Mouse (Mus musculus) heart, embryonic 16.5 days (tissue): ENCODE data around the gene Rhoj. TPM values are rescaled to one million over a fixed set of nuclear protein-coding genes. Genes with fewer than 3 reads are reported as not detected.

Experiments
- ATAC-seq: fragments of 200-750 bp; cut with Nextera tagmentation; replicated peaks from 2 replicates; pipeline ENCODE4 v1.8.0; 2017; ENCODE audit warnings: moderate number of reproducible peaks; ENCODE audit not compliant: insufficient read depth, low FRiP score; ENCODE audit errors: extremely low read depth
- H3K27ac ChIP-seq: fragments of 300-500 bp; sonication (generic); 2 replicates; pipeline ENCODE4 v1.5.1; 2014; ENCODE audit warnings: mild to moderate bottlenecking, low read length, control low read depth, moderate library complexity
- H3K27me3 ChIP-seq: fragments of 300-500 bp; sonication (generic); 2 replicates; pipeline ENCODE4 v1.6.1; 2014; ENCODE audit warnings: low read length, mixed read lengths; ENCODE audit not compliant: control insufficient read depth, insufficient read depth
- H3K36me3 ChIP-seq: fragments of 300-500 bp; sonication (generic); 2 replicates; pipeline ENCODE4 v1.6.1; 2014; ENCODE audit not compliant: control insufficient read depth, insufficient read depth
- H3K4me1 ChIP-seq: fragments of 300-500 bp; sonication (generic); 2 replicates; pipeline ENCODE4 v1.6.1; 2014; ENCODE audit warnings: low read length, mixed read lengths; ENCODE audit not compliant: control insufficient read depth, insufficient read depth
- H3K4me2 ChIP-seq: fragments of 300-500 bp; sonication (generic); 2 replicates; pipeline ENCODE4 v1.6.1; 2014; ENCODE audit warnings: low read depth, mild to moderate bottlenecking, control low read depth, low read length
- H3K4me3 ChIP-seq: fragments of 300-500 bp; sonication (generic); 2 replicates; pipeline ENCODE4 v1.5.1; 2014; ENCODE audit warnings: mild to moderate bottlenecking, control low read depth, low read length
- H3K9ac ChIP-seq: fragments of 300-500 bp; sonication (generic); 2 replicates; pipeline ENCODE4 v1.6.1; 2014; ENCODE audit warnings: low read length, control low read depth
- H3K9me3 ChIP-seq: fragments of 300-500 bp; sonication (generic); replicated peaks from 2 replicates; pipeline ENCODE4 v1.6.1; 2016; ENCODE audit warnings: low read length; ENCODE audit not compliant: control insufficient read depth
- WGBS: fragments of 180-500 bp; shearing (Covaris S2); extraction: QIAGEN DNeasy Blood & Tissue Kit; methylation state at CpG from one replicate; pipeline ENCODE4 v1.1.7; 2014; 5-methylcytosine and 5-hydroxymethylcytosine counted together
- polyA plus RNA-seq: library from polyadenylated mRNA; unstranded; fragments of >200 nt; fragmentation: Nextera tagmentation; extraction: Ambion mirVana; gene quantifications from 2 replicates; pipeline ENCODE4 v1.2.1, GENCODE M21; 2015

Gene Rhoj
- 42.7 and 47.2 TPM in 2 replicates for polyA plus RNA-seq

- peak within 1 kb of the TSS; percentile 82 for H3K9ac ChIP-seq
- H3K36me3 ChIP-seq = no peaks in the 10 kb centered on the region
- under 1% methylated on average over 34 of the region's 34 CpGs for WGBS
- H3K4me2 ChIP-seq = peak within 1 kb of the TSS; percentile 78
- H3K27ac ChIP-seq = peak within 1 kb of the TSS; percentile 93
- H3K4me1 ChIP-seq = peaks cover 3% of the 10 kb centered on the region; the same call in 1 of the 2 replicates
- peak within 1 kb of the TSS; percentile 62 for H3K4me3 ChIP-seq
- H3K27me3 ChIP-seq = peaks cover 8% of the 10 kb centered on the region
- ATAC-seq = peak; percentile 80
- H3K9me3 ChIP-seq = no peaks in the 10 kb centered on the region
These were observed at the start of gene Rhoj for GRCm38 (mm10) chr12:75307961-75308951. TSS of gene Rhoj (plus strand) at chr12:75308322.

- Histone ChIP-seq H3K4me1 (no peaks in the 10 kb centered on the region), H3K36me3 (no peaks in the 10 kb centered on the region), H3K27me3 (no peaks in the 10 kb centered on the region; the same call in 1 of the 2 replicates), H3K27ac (no peak overlapping the region), H3K4me2 (no peak overlapping the region), H3K9me3 (no peaks in the 10 kb centered on the region), H3K4me3 (no peak overlapping the region), H3K9ac (no peak overlapping the region)
- ATAC-seq = no peak
- WGBS = 32% methylated on average over 4 of the region's 4 CpGs
These were observed 36.4 kb upstream of the Rhoj start for GRCm38 (mm10) chr12:75271726-75272125.

- Histone ChIP-seq H3K4me2 (no peak overlapping the region), H3K27ac (no peak overlapping the region), H3K9ac (no peak overlapping the region), H3K36me3 (no peaks in the 10 kb centered on the region), H3K27me3 (no peaks in the 10 kb centered on the region; the same call in 1 of the 2 replicates), H3K4me1 (no peaks in the 10 kb centered on the region), H3K9me3 (no peaks in the 10 kb centered on the region), H3K4me3 (no peak overlapping the region)
- WGBS = 27% methylated on average over 2 of the region's 2 CpGs
- ATAC-seq = no peak
These were observed 32.4 kb upstream of the Rhoj start for GRCm38 (mm10) chr12:75275730-75276129.

DNA sequence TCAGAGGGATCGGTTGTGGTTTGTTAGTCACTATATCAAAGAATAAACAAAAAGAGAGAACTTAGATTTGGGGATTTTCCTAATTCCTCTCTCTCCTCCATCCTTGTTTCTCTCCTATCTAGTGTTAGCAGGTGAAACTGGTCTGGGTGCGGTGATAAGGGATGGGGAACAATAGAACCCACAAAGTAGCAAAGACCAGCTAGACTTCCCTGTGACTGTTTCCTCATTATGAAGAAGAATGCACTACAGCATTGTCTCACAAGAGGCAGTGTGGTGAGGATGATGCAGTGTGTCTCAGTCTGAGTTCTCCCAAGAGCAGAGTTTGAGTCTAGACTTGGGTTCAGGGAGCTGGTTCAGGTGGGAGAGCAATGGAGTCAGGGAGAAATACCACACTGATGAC lies 30.7 kb upstream of the Rhoj start:
- Histone ChIP-seq H3K4me2 (no peak overlapping the region), H3K9ac (no peak overlapping the region), H3K27me3 (no peaks in the 10 kb centered on the region; the same call in 1 of the 2 replicates), H3K36me3 (no peaks in the 10 kb centered on the region), H3K27ac (no peak overlapping the region), H3K9me3 (no peaks in the 10 kb centered on the region), H3K4me3 (no peak overlapping the region), H3K4me1 (no peaks in the 10 kb centered on the region)
- ATAC-seq = no peak
- 81% methylated on average over 2 of the region's 2 CpGs for WGBS

DNA sequence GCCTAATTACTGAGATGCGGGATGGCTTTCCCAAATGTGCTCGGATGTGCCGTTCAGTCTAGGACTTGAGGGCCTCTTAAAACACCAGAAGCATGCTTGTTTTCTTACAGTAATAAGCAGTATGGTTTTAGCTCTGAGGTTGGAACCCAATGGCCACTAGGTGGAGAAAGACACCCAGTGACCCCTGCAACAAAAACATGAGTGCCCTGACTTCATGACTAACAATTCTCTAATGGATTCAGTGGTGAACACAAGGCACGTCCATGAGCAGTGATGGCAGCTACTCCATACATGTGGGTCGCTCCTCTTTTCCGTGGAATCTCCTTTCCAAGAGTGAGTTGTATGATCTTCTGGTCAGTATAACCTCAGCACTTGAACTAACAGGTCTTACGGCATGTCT lies 27.6 kb upstream of the Rhoj start:
- 55% methylated on average over 7 of the region's 7 CpGs for WGBS
- ATAC-seq = 0 out of 2 replicates have a peak, but pooled peaks have one; percentile 31
- Histone ChIP-seq H3K4me2 (no peak overlapping the region), H3K27ac (no peak overlapping the region), H3K4me1 (peaks cover 10% of the 10 kb centered on the region), H3K36me3 (no peaks in the 10 kb centered on the region), H3K9ac (no peak overlapping the region), H3K4me3 (no peak overlapping the region), H3K9me3 (no peaks in the 10 kb centered on the region), H3K27me3 (no peaks in the 10 kb centered on the region; the same call in 1 of the 2 replicates)

DNA sequence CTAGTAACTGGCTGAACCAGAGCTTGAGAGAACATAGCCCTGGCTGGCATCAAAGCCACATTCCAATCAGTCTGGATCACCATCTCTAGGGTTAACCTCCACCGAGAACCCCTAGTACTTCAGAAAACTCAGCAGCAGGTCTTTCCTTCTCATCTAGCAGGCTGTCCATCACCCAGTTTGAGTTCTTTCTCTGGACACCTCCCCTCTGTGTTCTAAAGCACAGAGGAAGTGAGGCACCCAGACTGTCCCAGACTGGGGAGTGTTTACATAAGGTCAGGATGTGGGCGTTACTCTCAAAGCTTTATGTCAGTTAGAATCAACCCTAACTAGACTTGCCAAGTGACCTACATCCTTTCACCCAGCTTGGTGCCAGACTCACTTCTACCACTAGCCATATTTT lies 24.9 kb upstream of the Rhoj start:
- no peak for ATAC-seq
- no peaks in the 10 kb centered on the region for H3K27me3 ChIP-seq
- H3K27ac ChIP-seq = no peak overlapping the region
- no peak overlapping the region for H3K4me2 ChIP-seq
- no peaks in the 10 kb centered on the region for H3K36me3 ChIP-seq
- WGBS = 28% methylated on average over 2 of the region's 2 CpGs
- H3K9me3 ChIP-seq = no peaks in the 10 kb centered on the region
- no peak overlapping the region for H3K9ac ChIP-seq
- H3K4me3 ChIP-seq = no peak overlapping the region
- H3K4me1 ChIP-seq = peaks cover 10% of the 10 kb centered on the region

GRCm38 (mm10) chr12:75286166-75286565 lies 22.0 kb upstream of the Rhoj start:
- no peak overlapping the region for H3K9ac ChIP-seq
- H3K4me3 ChIP-seq = no peak overlapping the region
- H3K9me3 ChIP-seq = no peaks in the 10 kb centered on the region
- H3K27ac ChIP-seq = peak overlapping the region; percentile 7
- 46% methylated on average over 3 of the region's 3 CpGs for WGBS
- no peaks in the 10 kb centered on the region for H3K36me3 ChIP-seq
- H3K4me2 ChIP-seq = no peak overlapping the region
- no peaks in the 10 kb centered on the region; the same call in 1 of the 2 replicates for H3K27me3 ChIP-seq
- peaks cover 10% of the 10 kb centered on the region for H3K4me1 ChIP-seq
- peak; percentile 45; the same call in 1 of the 2 replicates for ATAC-seq

- H3K27ac ChIP-seq = no peak overlapping the region
- no peaks in the 10 kb centered on the region for H3K36me3 ChIP-seq
- no peak for ATAC-seq
- no peak overlapping the region for H3K9ac ChIP-seq
- H3K4me1 ChIP-seq = no peaks in the 10 kb centered on the region
- peaks cover 14% of the 10 kb centered on the region for H3K27me3 ChIP-seq
- H3K9me3 ChIP-seq = no peaks in the 10 kb centered on the region
- no peak overlapping the region for H3K4me3 ChIP-seq
- 48% methylated on average over 2 of the region's 2 CpGs for WGBS
- H3K4me2 ChIP-seq = no peak overlapping the region
These were observed 17.6 kb upstream of the Rhoj start for GRCm38 (mm10) chr12:75290524-75290923.

DNA sequence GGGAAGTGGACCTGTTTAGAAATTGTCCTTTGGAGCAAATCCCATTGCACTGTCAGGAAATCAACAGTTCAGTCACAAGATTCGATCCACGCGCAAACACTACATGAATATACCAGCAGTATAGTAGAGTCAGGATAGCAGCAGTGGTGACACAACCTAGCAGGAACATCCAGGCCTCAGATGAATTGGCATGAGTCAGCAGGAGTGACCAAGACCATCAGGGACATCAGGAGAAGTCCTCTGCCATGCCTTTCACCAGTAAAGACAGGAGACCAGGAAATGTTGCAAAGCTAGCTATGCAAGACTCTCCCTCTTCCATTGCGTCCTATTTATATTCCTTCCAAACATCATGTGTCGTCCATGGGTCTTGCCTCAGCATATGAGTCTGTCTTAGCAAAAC lies 16.6 kb upstream of the Rhoj start:
- ATAC-seq = no peak
- no peaks in the 10 kb centered on the region for H3K4me1 ChIP-seq
- 91% methylated on average over 5 of the region's 5 CpGs for WGBS
- H3K9me3 ChIP-seq = no peaks in the 10 kb centered on the region
- no peaks in the 10 kb centered on the region for H3K36me3 ChIP-seq
- no peak overlapping the region for H3K27ac ChIP-seq
- no peak overlapping the region for H3K4me2 ChIP-seq
- H3K4me3 ChIP-seq = no peak overlapping the region
- H3K9ac ChIP-seq = no peak overlapping the region
- peaks cover 14% of the 10 kb centered on the region for H3K27me3 ChIP-seq
